Mouse (Mus musculus): ENCODE measurements around the gene Mettl1. TPM values are rescaled to one million over a fixed set of nuclear protein-coding genes. Genes with fewer than 3 reads are reported as not detected.

The Mettl1 gene
- polyA plus RNA-seq, 1 experiment = 14.0 TPM

GRCm38 (mm10) chr10:127092742-127093141 lies 51.5 kb downstream of the Mettl1 start:
- no peak overlapping the region for H3K4me3 ChIP-seq (ENCODE audit: insufficient read depth, low read length)
- no peak overlapping the region for H3K27ac ChIP-seq (ENCODE audit: insufficient read depth, low read length)
- no peak for TF ChIP-seq POLR2A (IDR thresholded peaks at IDR 0.05; ENCODE audit: extremely low read depth, insufficient read depth, low read length)
- TF ChIP-seq CTCF (IDR thresholded peaks at IDR 0.05; ENCODE audit: extremely low read depth, insufficient read depth, low read length) = no peak
- peaks cover 13% of the 10 kb centered on the region for H3K4me1 ChIP-seq (ENCODE audit: control insufficient read depth, insufficient read depth, low read length)

- TF ChIP-seq POLR2A (IDR thresholded peaks at IDR 0.05; ENCODE audit: extremely low read depth, insufficient read depth, low read length) (peak; percentile 41; the same call in 1 of the 2 replicates), CTCF (IDR thresholded peaks at IDR 0.05; ENCODE audit: extremely low read depth, insufficient read depth, low read length) (no peak)
- Histone ChIP-seq H3K4me3 (ENCODE audit: insufficient read depth, low read length) (no peak overlapping the region), H3K4me1 (ENCODE audit: control insufficient read depth, insufficient read depth, low read length) (peaks cover 13% of the 10 kb centered on the region), H3K27ac (ENCODE audit: insufficient read depth, low read length) (no peak overlapping the region)
Measured at GRCm38 (mm10) chr10:127094382-127094802, 53.2 kb downstream of the Mettl1 start.

Other genes starting within 250 kb of the Mettl1 start
- gene Atp23, start 140.1 kb upstream of the Mettl1 start, polyA plus RNA-seq (2012; rRNA removed) = 10.3 and 10.4 TPM in 2 replicates
- 76.5 TPM in 2 replicates for gene Ctdsp2, start 62.7 kb upstream of the Mettl1 start, polyA plus RNA-seq (2012; rRNA removed)
- 0.11 and 0.19 TPM in 2 replicates for gene Avil, start 40.7 kb upstream of the Mettl1 start, polyA plus RNA-seq (2012; rRNA removed)
- 34.6 and 36.2 TPM in 2 replicates for gene Tsfm, start 10.6 kb upstream of the Mettl1 start, polyA plus RNA-seq (2012; rRNA removed)
- 0.19 and 0.21 TPM in 2 replicates for gene Eef1akmt3, start 99 bp downstream of the Mettl1 start, polyA plus RNA-seq (2012; rRNA removed)
- 0.67 and 0.78 TPM in 2 replicates for gene Cyp27b1, start 6.8 kb downstream of the Mettl1 start, polyA plus RNA-seq (2012; rRNA removed)
- 11.8 TPM in 2 replicates for gene March9, start 18.8 kb downstream of the Mettl1 start, polyA plus RNA-seq (2012; rRNA removed)
- gene Cdk4, start 22.1 kb downstream of the Mettl1 start, polyA plus RNA-seq (2012; rRNA removed) = 134 and 139 TPM in 2 replicates
- gene Tspan31, start 28.9 kb downstream of the Mettl1 start, polyA plus RNA-seq (2012; rRNA removed) = 81.3 and 88.3 TPM in 2 replicates
- gene Agap2, start 33.9 kb downstream of the Mettl1 start, polyA plus RNA-seq (2012; rRNA removed) = 383 and 414 TPM in 2 replicates
- 106 TPM in 2 replicates for gene Os9, start 79.7 kb downstream of the Mettl1 start, polyA plus RNA-seq (2012; rRNA removed)
- 127 and 129 TPM in 2 replicates for gene B4galnt1, start 123.8 kb downstream of the Mettl1 start, polyA plus RNA-seq (2012; rRNA removed)
- 8.7 TPM in 2 replicates for gene Slc26a10, start 139.2 kb downstream of the Mettl1 start, polyA plus RNA-seq (2012; rRNA removed)
- 225 and 288 TPM in 2 replicates for gene Arhgef25, start 148.7 kb downstream of the Mettl1 start, polyA plus RNA-seq (2012; rRNA removed)
- gene Dtx3, start 154.3 kb downstream of the Mettl1 start, polyA plus RNA-seq (2012; rRNA removed) = 371 and 407 TPM in 2 replicates
- gene Pip4k2c, start 170.2 kb downstream of the Mettl1 start, polyA plus RNA-seq (2012; rRNA removed) = 116 and 117 TPM in 2 replicates
- gene Kif5a, start 221.9 kb downstream of the Mettl1 start, polyA plus RNA-seq (2012; rRNA removed) = 1,251 and 1,302 TPM in 2 replicates
- gene Dctn2, start 225.0 kb downstream of the Mettl1 start, polyA plus RNA-seq (2012; rRNA removed) = 304 and 309 TPM in 2 replicates
- gene Mbd6, start 247.6 kb downstream of the Mettl1 start, polyA plus RNA-seq (2012; rRNA removed) = 35.1 TPM in 2 replicates

All from cortical plate, adult 2 months (tissue).